Mouse (Mus musculus) gastrocnemius, adult 2 months (tissue): ENCODE results near the gene Hip1. TPM values are rescaled to one million over a fixed set of nuclear protein-coding genes. Genes with fewer than 3 reads are reported as not detected.
"Not testable (repeated sequence)": the region's sequence is repeated elsewhere in the genome, so short reads cannot be mapped to it uniquely, and the experiment has no call there.

ENCODE experiments used
- DNase-seq: peaks from one replicate; pipeline ENCODE4 v3.0.0; 2022
- H3K27ac ChIP-seq: fragments of 200-600 bp; 2 replicates; pipeline ENCODE4 v1.8.1; 2022; ENCODE audit warnings: mild to moderate bottlenecking
- H3K4me3 ChIP-seq: fragments of 200-600 bp; 2 replicates; pipeline ENCODE4 v1.8.1; 2022; ENCODE audit warnings: mild to moderate bottlenecking, moderate library complexity
- CTCF ChIP-seq: fragments of 200-600 bp; IDR thresholded peaks from 2 replicates; pipeline ENCODE4 v1.8.1; 2022; ENCODE audit warnings: antibody characterized with exemption, mild to moderate bottlenecking, moderate library complexity
- intact Hi-C: fragments of 180-260 bp; cut with DNase I; formaldehyde crosslinking; loops from one replicate; pipeline ENCODE4 v1.15.1; 2025
- total RNA-seq, 2 experiments: library from RNA; stranded (reverse); gene quantifications; 2 replicates each; pipeline ENCODE4 v1.2.3; 2021

Gene Hip1
- total RNA-seq, 2 experiments from 2014 or later, result 19.6 to 22.9 TPM

- no peak for DNase-seq
- no peak overlapping the region for H3K4me3 ChIP-seq
- TF ChIP-seq CTCF, result no peak
- peak overlapping the region; percentile 40 for H3K27ac ChIP-seq
- intact Hi-C loops, result no loop called here
Observed at GRCm38 (mm10) chr5:135478877-135479600, 65.9 kb downstream of the Hip1 start.

GRCm38 (mm10) chr5:135476199-135476598, 68.7 kb downstream of the Hip1 start:
- no peak for TF ChIP-seq CTCF
- no peak for DNase-seq
- intact Hi-C loops, result no loop called here
- Histone ChIP-seq H3K4me3 (no peak overlapping the region), H3K27ac (no peak overlapping the region)

- TF ChIP-seq CTCF, result no peak
- H3K4me3 ChIP-seq, result no peak overlapping the region
- no peak for DNase-seq
- H3K27ac ChIP-seq, result no peak overlapping the region
- intact Hi-C loops, result no loop called here
Observed at GRCm38 (mm10) chr5:135472405-135472804, 72.5 kb downstream of the Hip1 start.

- no peak overlapping the region for H3K27ac ChIP-seq
- DNase-seq, result no peak
- no peak overlapping the region for H3K4me3 ChIP-seq
- TF ChIP-seq CTCF, result no peak
- intact Hi-C loops, result no loop called here
Observed at GRCm38 (mm10) chr5:135471747-135472146, 73.2 kb downstream of the Hip1 start.

- Histone ChIP-seq H3K4me3 (no peak overlapping the region), H3K27ac (no peak overlapping the region; the same call in 1 of the 2 replicates)
- no peak for DNase-seq
- TF ChIP-seq CTCF, result no peak
- intact Hi-C loops, result no loop called here
Observed at GRCm38 (mm10) chr5:135468280-135468679, 76.6 kb downstream of the Hip1 start.

GRCm38 (mm10) chr5:135465833-135466291, 79.1 kb downstream of the Hip1 start:
- no peak for TF ChIP-seq CTCF
- intact Hi-C loops, result no loop called here
- peak; percentile 61 for DNase-seq
- H3K27ac ChIP-seq, result peak overlapping the region; percentile 81
- peak overlapping the region; percentile 2 for H3K4me3 ChIP-seq

GRCm38 (mm10) chr5:135463380-135463779, 81.5 kb downstream of the Hip1 start:
- DNase-seq, result no peak
- TF ChIP-seq CTCF, result no peak
- no peak overlapping the region for H3K4me3 ChIP-seq
- intact Hi-C loops, result no loop called here
- peak overlapping the region; percentile 43; the same call in 1 of the 2 replicates for H3K27ac ChIP-seq

GRCm38 (mm10) chr5:135460833-135461173, 84.1 kb downstream of the Hip1 start:
- no peak for TF ChIP-seq CTCF

GRCm38 (mm10) chr5:135460152-135460832, 84.6 kb downstream of the Hip1 start:
- no peak for TF ChIP-seq CTCF
- intact Hi-C loops, result no loop called here
- H3K4me3 ChIP-seq, result peak overlapping the region; percentile 58
- peak; percentile 87 for DNase-seq
- peak overlapping the region; percentile 83 for H3K27ac ChIP-seq

More at GRCm38 (mm10) chr5:135460833-135461173, 84.1 kb downstream of the Hip1 start:
- intact Hi-C loops, result no loop called here
- Histone ChIP-seq H3K27ac (peak overlapping the region; percentile 83), H3K4me3 (peak overlapping the region; percentile 58)
- DNase-seq, result no peak

- TF ChIP-seq CTCF, result peak; percentile 60
- DNase-seq, result peak; percentile 39
- Histone ChIP-seq H3K4me3 (no peak overlapping the region), H3K27ac (peak overlapping the region; percentile 83)
- intact Hi-C loops, result no loop called here
Observed at GRCm38 (mm10) chr5:135459486-135459885, 85.4 kb downstream of the Hip1 start.

GRCm38 (mm10) chr5:135457961-135458360, 87.0 kb downstream of the Hip1 start:
- no peak overlapping the region for H3K27ac ChIP-seq
- H3K4me3 ChIP-seq, result no peak overlapping the region
- no peak for TF ChIP-seq CTCF
- intact Hi-C loops, result no loop called here
- DNase-seq, result no peak

- intact Hi-C loops, result loop anchor here (1.0 kb wide), 1 partner anchor 28 kb away; no protein-coding TSS in a partner anchor
- H3K4me3 ChIP-seq, result no peak overlapping the region
- TF ChIP-seq CTCF, result no peak
- DNase-seq, result no peak
- no peak overlapping the region for H3K27ac ChIP-seq
Observed at GRCm38 (mm10) chr5:135456515-135456914, 88.4 kb downstream of the Hip1 start.

- DNase-seq, result no peak
- intact Hi-C loops, result no loop called here
- no peak overlapping the region for H3K27ac ChIP-seq
- no peak overlapping the region for H3K4me3 ChIP-seq
- peak; percentile 30 for TF ChIP-seq CTCF
Observed at GRCm38 (mm10) chr5:135454256-135454655, 90.7 kb downstream of the Hip1 start.

- H3K4me3 ChIP-seq, H3K27ac ChIP-seq, intact Hi-C loops, DNase-seq: not testable (repeated sequence)
Observed at GRCm38 (mm10) chr5:135451559-135451958, 93.4 kb downstream of the Hip1 start.
